Mouse (Mus musculus) brain, embryonic 14.5 days (tissue): ENCODE results near the gene Ptcd2.

Source experiments
- CTCF ChIP-seq: fragments of 200-500 bp; IDR thresholded peaks from 2 replicates; pipeline ENCODE4 v1.5.1; 2012; ENCODE audit warnings: inconsistent platforms, mild to moderate bottlenecking, moderate library complexity, borderline replicate concordance; ENCODE audit not compliant: insufficient read depth, insufficient read length; ENCODE audit errors: extremely low read depth
- POLR2A ChIP-seq: fragments of 200-500 bp; IDR thresholded peaks from 2 replicates; pipeline ENCODE4 v1.6.1; 2012; ENCODE audit warnings: mild to moderate bottlenecking, inconsistent platforms, borderline replicate concordance; ENCODE audit not compliant: poor library complexity, insufficient read depth, insufficient read length, severe bottlenecking; ENCODE audit errors: extremely low read depth

- TF ChIP-seq CTCF (no peak), POLR2A (no peak)
Measured at GRCm38 (mm10) chr13:99316366-99316765, 28.1 kb downstream of the Ptcd2 start.
